ENCODE assay signal across 9 mouse cellular contexts in genomic region chr6:85477366-85477917, GRCm38 (mm10). TPM values are rescaled to one million over a fixed set of nuclear protein-coding genes. Genes with fewer than 3 reads are reported as not detected.
DNase-seq lines count a peak whose midpoint lies in the region; ATAC-seq and TF ChIP-seq lines count a peak whose summit lies in the region.
"Had no signal": no experiment of that assay in that cellular context is flagged by ENCODE, and none has a peak within 500 bp of the region (broad histone marks: within the 10 kb centered on the region; RNA-seq: fewer than 3 reads in every experiment).

No protein-coding gene starts in this region.

- H3K27me3 ChIP-seq in hindbrain, embryonic 11.5 days (ENCODE audit: control insufficient read depth, insufficient read depth, low read length): peaks cover 8% of the 10 kb centered on the region
- H3K27me3 ChIP-seq in hindbrain, embryonic 14.5 days (ENCODE audit: control insufficient read depth, insufficient read depth, low read length): 0 out of 2 replicates have a peak, but pooled peaks cover 3% of the 10 kb centered on the region

- no peak overlapping the region for H3K27ac ChIP-seq in hindbrain, embryonic 11.5 days (ENCODE audit: low read depth, low read length)
- H3K27ac ChIP-seq in hindbrain, embryonic 14.5 days: no peak overlapping the region
- no peak overlapping the region for H3K27ac ChIP-seq in ES-E14 (ENCODE audit: insufficient read depth, low read depth, low read length, poor library complexity, severe bottlenecking)

- H3K9me3 ChIP-seq in hindbrain, embryonic 11.5 days (ENCODE audit: control insufficient read depth, low read length): no peaks in the 10 kb centered on the region
- H3K9me3 ChIP-seq in hindbrain, embryonic 14.5 days (ENCODE audit: control insufficient read depth, low read length): no peaks in the 10 kb centered on the region
- H3K9me3 ChIP-seq in ES-E14 (ENCODE audit: control insufficient read depth, insufficient read depth, low read depth, low read length): no peaks in the 10 kb centered on the region

- H3K4me3 ChIP-seq in hindbrain, embryonic 11.5 days (ENCODE audit: low read depth, low read length): no peak overlapping the region
- no peak overlapping the region for H3K4me3 ChIP-seq in hindbrain, embryonic 14.5 days (replicated peaks; ENCODE audit: low read length)
- H3K4me3 ChIP-seq in ES-E14 (ENCODE audit: insufficient read depth in 1 of 2, low read depth in 1 of 2, low read length in 2 of 2, poor library complexity in 1 of 2, severe bottlenecking in 1 of 2): no peak overlapping the region
- H3K4me3 ChIP-seq: myocyte had no signal

- ATAC-seq in hindbrain, embryonic 11.5 days (ENCODE audit: low FRiP score): 0 out of 2 replicates have a peak, but pooled peaks have one; percentile 40
- no peak for ATAC-seq in hindbrain, embryonic 14.5 days (ENCODE audit: low FRiP score)
- ATAC-seq in frontal cortex, adult (ENCODE audit: low TSS enrichment): no peak

- 39% methylated on average over 10 of the region's 10 CpGs for WGBS in hindbrain, embryonic 11.5 days
- WGBS in hindbrain, embryonic 14.5 days: 45% methylated on average over 10 of the region's 10 CpGs

- H3K4me1 ChIP-seq in hindbrain, embryonic 11.5 days (replicated peaks; ENCODE audit: control insufficient read depth, insufficient read depth, low read length): no peaks in the 10 kb centered on the region
- no peaks in the 10 kb centered on the region for H3K4me1 ChIP-seq in hindbrain, embryonic 14.5 days (replicated peaks; ENCODE audit: control insufficient read depth, insufficient read depth, low read length)
- peaks cover 4 to 22% of the 10 kb centered on the region in 2 experiments; a peak in 1 of 4 replicates for H3K4me1 ChIP-seq in ES-E14 (ENCODE audit: control insufficient read depth in 2 of 2, insufficient read depth in 2 of 2, low read length in 2 of 2, poor library complexity in 1 of 2)

- DNase-seq in hindbrain, embryonic 11.5 days (ENCODE audit: low spot score): peak; percentile 56
- DNase-seq in hindbrain, embryonic 14.5 days (ENCODE audit: low spot score): no peak
- peak; percentile 69 for DNase-seq in ES-E14 (ENCODE audit: low read depth, low spot score)
- peak; percentile 39 for DNase-seq in embryo, embryonic 9.5 days (ENCODE audit: extremely low spot score)
- DNase-seq in lung, postnatal 10 days: peak; percentile 25
- peak; percentile 67 for DNase-seq in testis, postnatal 10 days (ENCODE audit: low spot score)
- no peak for DNase-seq in left cerebral cortex, adult 9 months (ENCODE audit: low spot score in 2 of 2)

- H3K36me3 ChIP-seq in hindbrain, embryonic 11.5 days (ENCODE audit: control insufficient read depth, insufficient read depth, low read length): no peaks in the 10 kb centered on the region
- peaks cover 48% of the 10 kb centered on the region for H3K36me3 ChIP-seq in hindbrain, embryonic 14.5 days (replicated peaks; ENCODE audit: control insufficient read depth, insufficient read depth)
- H3K36me3 ChIP-seq in ES-E14 (ENCODE audit: control insufficient read depth, insufficient read depth, low read length, poor library complexity, severe bottlenecking): no peaks in the 10 kb centered on the region

- in situ Hi-C loops in ES-E14 (cut with MboI; ENCODE audit: low sequenced_read_pairs in 2 of 2, unreplicated experiment in 2 of 2): no loop called here

- H3K9ac ChIP-seq in hindbrain, embryonic 11.5 days (ENCODE audit: low read depth, low read length): no peak overlapping the region
- H3K9ac ChIP-seq in hindbrain, embryonic 14.5 days: no peak overlapping the region
- H3K9ac ChIP-seq in ES-E14 (ENCODE audit: insufficient read depth, low read depth, low read length, poor library complexity, severe bottlenecking): no peak overlapping the region

- H3K4me2 ChIP-seq in hindbrain, embryonic 11.5 days (replicated peaks; ENCODE audit: low read depth, low read length): no peak overlapping the region
- no peak overlapping the region for H3K4me2 ChIP-seq in hindbrain, embryonic 14.5 days (replicated peaks)

TF ChIP-seq in ES-E14, 5 proteins besides CTCF, POLR2A, EP300 and RAD21:
- TF ChIP-seq HCFC1 (IDR thresholded peaks at IDR 0.05; ENCODE audit: borderline replicate concordance, insufficient read depth, low read length) (no peak), MAFK (IDR thresholded peaks at IDR 0.05; ENCODE audit: insufficient read depth, low read depth, low read length) (no peak), ZNF384 (IDR thresholded peaks at IDR 0.05; ENCODE audit: low read depth, low read length) (no peak), ZC3H11A (IDR thresholded peaks at IDR 0.05; ENCODE audit: borderline replicate concordance, low read depth, low read length) (no peak), CHD2 (IDR thresholded peaks at IDR 0.05; ENCODE audit: low read depth, low read length) (no peak)

RNA-seq across cellular contexts. Expression of gene Fbxo41, which starts 25.4 kb away (rescaled TPM):
- polyA plus RNA-seq in hindbrain, embryonic 11.5 days (2014; fragmentation: Nextera tagmentation; extraction: Ambion mirVana): 0.89 and 0.93 TPM in 2 replicates
- 10.3 and 12.7 TPM in 2 replicates for polyA plus RNA-seq in hindbrain, embryonic 14.5 days (2014; fragmentation: Nextera tagmentation; extraction: Ambion mirVana)
- 0.54 and 0.85 TPM in 2 replicates for total RNA-seq in ES-E14 (2012; rRNA removed)
- polyA plus RNA-seq: myocyte had no signal

RNA-seq across cellular contexts. Expression of gene Pradc1, which starts 25.7 kb away (rescaled TPM):
- polyA plus RNA-seq in hindbrain, embryonic 11.5 days (2014; fragmentation: Nextera tagmentation; extraction: Ambion mirVana): 25.5 and 28.1 TPM in 2 replicates
- 18.0 and 21.5 TPM in 2 replicates for polyA plus RNA-seq in hindbrain, embryonic 14.5 days (2014; fragmentation: Nextera tagmentation; extraction: Ambion mirVana)
- total RNA-seq in ES-E14 (2012; rRNA removed): 17.2 and 23.4 TPM in 2 replicates

RNA-seq across cellular contexts. Expression of gene Cct7, which starts 26.1 kb away (rescaled TPM):
- 644 and 685 TPM in 2 replicates for polyA plus RNA-seq in hindbrain, embryonic 11.5 days (2014; fragmentation: Nextera tagmentation; extraction: Ambion mirVana)
- polyA plus RNA-seq in hindbrain, embryonic 14.5 days (2014; fragmentation: Nextera tagmentation; extraction: Ambion mirVana): 566 and 602 TPM in 2 replicates
- 493 and 584 TPM in 2 replicates for total RNA-seq in ES-E14 (2012; rRNA removed)

RNA-seq across cellular contexts. Expression of gene Egr4, which starts 35.9 kb away (rescaled TPM):
- not detected in 2 replicates for polyA plus RNA-seq in hindbrain, embryonic 11.5 days (2014; fragmentation: Nextera tagmentation; extraction: Ambion mirVana)
- 0.08 and 0.18 TPM in 2 replicates for polyA plus RNA-seq in hindbrain, embryonic 14.5 days (2014; fragmentation: Nextera tagmentation; extraction: Ambion mirVana)
- 0.21 and 0.31 TPM in 2 replicates for total RNA-seq in ES-E14 (2012; rRNA removed)
- polyA plus RNA-seq: myocyte had no signal

RNA-seq across cellular contexts. Expression of gene Smyd5, which starts 45.7 kb away (rescaled TPM):
- 52.4 and 53.1 TPM in 2 replicates for polyA plus RNA-seq in hindbrain, embryonic 11.5 days (2014; fragmentation: Nextera tagmentation; extraction: Ambion mirVana)
- 58.8 and 62.9 TPM in 2 replicates for polyA plus RNA-seq in hindbrain, embryonic 14.5 days (2014; fragmentation: Nextera tagmentation; extraction: Ambion mirVana)
- 94.1 and 125 TPM in 2 replicates for total RNA-seq in ES-E14 (2012; rRNA removed)

Comparison
In these comparisons a context has a peak if more than half of its experiments do, and no peak if none do; other contexts are left out.
1. DNase-seq: peak in hindbrain, embryonic 11.5 days (single experiment), ES-E14 (single experiment), embryo, embryonic 9.5 days (single experiment), lung, postnatal 10 days (single experiment) and testis, postnatal 10 days (single experiment); none in hindbrain, embryonic 14.5 days (single experiment) and left cerebral cortex, adult 9 months (0 of 2).